Mouse (Mus musculus): ENCODE results near the gene Hnrnph2. TPM values are rescaled to one million over a fixed set of nuclear protein-coding genes. Genes with fewer than 3 reads are reported as not detected.

Gene Hnrnph2
- total RNA-seq, 2 experiments from 2014 or later = 149 to 161 TPM

- DNase-seq (ENCODE audit: extremely low spot score in 1 of 2, low spot score in 2 of 2) = no peak
- no peak overlapping the region for H3K4me3 ChIP-seq
- H3K27ac ChIP-seq = no peak overlapping the region
- peak; percentile 21 for TF ChIP-seq CTCF (IDR thresholded peaks at IDR 0.05)
- intact Hi-C loops (cut with DNase I) = loop anchor here (5.0 kb wide), 1 partner anchor 193 kb away; the partner anchor contains the start of gene Armcx2
These were observed 13.3 kb downstream of the Hnrnph2 start for GRCm38 (mm10) chrX:134614306-134614705.

DNA sequence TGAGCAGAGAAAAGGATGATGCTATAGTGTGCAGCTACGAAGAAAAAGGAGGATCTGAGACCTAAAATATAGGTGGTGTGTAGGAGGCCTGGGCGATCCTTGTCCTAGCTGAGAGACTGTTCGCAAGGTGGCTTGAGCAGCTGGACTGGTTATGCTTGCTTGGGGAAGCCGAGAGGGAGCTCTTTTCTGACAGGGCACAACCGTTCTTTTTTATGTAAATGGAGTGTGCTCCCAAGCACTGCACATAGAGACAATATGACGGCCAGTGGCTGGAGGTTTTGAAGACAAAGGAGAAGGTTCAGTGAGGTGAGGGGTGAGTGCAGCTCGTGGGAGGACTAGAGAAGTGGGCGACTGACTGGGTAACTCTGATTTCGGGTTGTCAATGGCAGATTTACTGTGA is 18.7 kb downstream of the Hnrnph2 start:
- no peak for DNase-seq (ENCODE audit: extremely low spot score in 1 of 2, low spot score in 2 of 2)
- intact Hi-C loops (cut with DNase I) = no loop called here
- H3K27ac ChIP-seq = no peak overlapping the region
- no peak overlapping the region for H3K4me3 ChIP-seq
- no peak for TF ChIP-seq CTCF (IDR thresholded peaks at IDR 0.05)

GRCm38 (mm10) chrX:134620254-134620865 is 19.4 kb downstream of the Hnrnph2 start:
- H3K4me3 ChIP-seq = no peak overlapping the region
- DNase-seq (ENCODE audit: extremely low spot score in 1 of 2, low spot score in 2 of 2) = no peak
- intact Hi-C loops (cut with DNase I) = no loop called here
- TF ChIP-seq CTCF (IDR thresholded peaks at IDR 0.05) = no peak
- H3K27ac ChIP-seq = no peak overlapping the region

GRCm38 (mm10) chrX:134621685-134622084 is 20.7 kb downstream of the Hnrnph2 start:
- no peak overlapping the region for H3K4me3 ChIP-seq
- no peak for DNase-seq (ENCODE audit: extremely low spot score in 1 of 2, low spot score in 2 of 2)
- H3K27ac ChIP-seq = no peak overlapping the region
- TF ChIP-seq CTCF (IDR thresholded peaks at IDR 0.05) = no peak
- intact Hi-C loops (cut with DNase I) = no loop called here

DNA sequence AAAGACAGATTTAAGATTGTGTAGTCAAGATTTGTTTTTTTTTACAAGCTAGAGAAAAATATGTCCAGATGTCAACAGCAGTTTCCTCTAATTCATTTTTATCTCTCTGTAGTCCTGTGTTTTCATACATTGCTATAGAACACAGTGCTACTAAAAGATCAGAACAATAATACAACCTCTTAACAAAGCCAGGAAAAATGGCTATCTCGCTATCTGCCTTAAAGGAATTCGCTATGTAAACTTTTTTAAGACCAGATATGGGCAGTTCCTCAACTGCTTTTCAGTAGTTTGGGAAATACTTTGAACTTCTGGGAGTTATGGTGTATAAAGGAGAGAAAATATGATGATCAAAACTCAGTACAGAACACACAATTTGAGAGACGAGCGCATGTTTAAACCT is 22.4 kb downstream of the Hnrnph2 start:
- Histone ChIP-seq H3K4me3 (no peak overlapping the region), H3K27ac (no peak overlapping the region)
- no peak for TF ChIP-seq CTCF (IDR thresholded peaks at IDR 0.05)
- no peak for DNase-seq (ENCODE audit: extremely low spot score in 1 of 2, low spot score in 2 of 2)
- intact Hi-C loops (cut with DNase I) = no loop called here

DNA sequence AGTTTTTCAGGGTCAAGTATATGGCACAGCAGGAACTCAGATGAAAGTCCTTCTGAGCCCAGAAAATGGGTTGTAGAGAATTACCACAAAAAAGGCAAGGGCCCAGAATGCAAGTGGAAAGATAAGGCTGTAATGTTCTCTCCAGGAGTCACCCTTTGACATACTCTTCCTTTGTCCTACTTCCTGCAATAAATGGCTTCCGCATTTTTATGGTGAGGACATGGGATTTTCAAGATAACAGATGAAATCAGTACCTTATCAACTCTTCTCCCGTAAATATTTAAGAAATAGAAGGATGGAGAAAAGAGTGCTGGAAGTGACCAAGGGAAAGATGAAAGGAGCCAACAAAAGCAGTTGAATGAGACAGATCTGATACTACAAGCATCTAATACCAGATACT is 27.2 kb downstream of the Hnrnph2 start:
- intact Hi-C loops (cut with DNase I) = no loop called here

DNA sequence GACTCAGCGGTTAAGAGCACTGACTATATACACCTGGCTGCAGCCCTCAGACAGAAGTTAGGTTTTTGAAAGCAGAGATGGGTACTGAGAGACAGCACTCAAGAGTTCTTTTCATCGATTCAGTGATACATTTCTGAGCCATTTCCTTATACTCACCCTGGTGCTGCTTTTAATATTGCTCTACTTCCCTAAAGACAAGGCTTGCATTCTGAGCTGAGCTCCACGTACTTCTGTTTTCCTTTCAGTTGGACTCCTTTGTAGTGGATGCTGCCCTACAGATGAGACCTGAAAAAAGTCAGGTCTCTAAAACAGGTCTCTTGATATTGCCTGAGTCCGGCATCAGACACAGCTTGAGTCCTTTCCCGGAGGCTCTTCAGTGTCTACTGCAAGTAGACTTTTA is 31.7 kb downstream of the Hnrnph2 start:
- DNase-seq (ENCODE audit: extremely low spot score in 1 of 2, low spot score in 2 of 2) = no peak
- no peak overlapping the region for H3K27ac ChIP-seq
- no peak for TF ChIP-seq CTCF (IDR thresholded peaks at IDR 0.05)
- no peak overlapping the region for H3K4me3 ChIP-seq
- intact Hi-C loops (cut with DNase I) = no loop called here

More for the DNA sequence above, 27.2 kb downstream of the Hnrnph2 start:
- DNase-seq (ENCODE audit: extremely low spot score in 1 of 2, low spot score in 2 of 2) = no peak
- TF ChIP-seq CTCF (IDR thresholded peaks at IDR 0.05) = no peak
- no peak overlapping the region for H3K27ac ChIP-seq
- H3K4me3 ChIP-seq = no peak overlapping the region

DNA sequence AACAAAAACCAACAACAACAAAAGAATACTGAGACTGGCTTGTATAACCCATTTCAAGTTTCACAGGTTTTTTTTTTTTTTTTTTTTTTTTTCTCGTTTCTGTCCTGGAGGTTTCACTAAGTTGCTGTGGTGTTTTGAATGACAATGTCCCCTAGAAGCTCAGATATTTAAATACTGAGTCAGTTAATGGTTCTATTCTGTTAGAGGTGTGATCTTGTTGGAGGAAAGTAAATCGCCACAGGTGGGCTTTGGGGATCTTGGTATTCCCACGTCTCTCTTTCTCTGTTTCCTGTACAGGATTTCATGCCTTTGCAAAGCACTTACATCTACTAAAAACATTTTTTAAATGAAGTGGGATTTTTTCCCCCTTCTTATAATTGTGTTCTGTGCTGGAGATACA is 34.1 kb downstream of the Hnrnph2 start:
- intact Hi-C loops (cut with DNase I) = no loop called here
- DNase-seq (ENCODE audit: extremely low spot score in 1 of 2, low spot score in 2 of 2) = no peak
- no peak for TF ChIP-seq CTCF (IDR thresholded peaks at IDR 0.05)
- Histone ChIP-seq H3K27ac (no peak overlapping the region), H3K4me3 (no peak overlapping the region)

GRCm38 (mm10) chrX:134635860-134636259 is 34.9 kb downstream of the Hnrnph2 start:
- intact Hi-C loops (cut with DNase I) = no loop called here
- H3K4me3 ChIP-seq = no peak overlapping the region
- TF ChIP-seq CTCF (IDR thresholded peaks at IDR 0.05) = no peak
- no peak for DNase-seq (ENCODE audit: extremely low spot score in 1 of 2, low spot score in 2 of 2)
- H3K27ac ChIP-seq = no peak overlapping the region

DNA sequence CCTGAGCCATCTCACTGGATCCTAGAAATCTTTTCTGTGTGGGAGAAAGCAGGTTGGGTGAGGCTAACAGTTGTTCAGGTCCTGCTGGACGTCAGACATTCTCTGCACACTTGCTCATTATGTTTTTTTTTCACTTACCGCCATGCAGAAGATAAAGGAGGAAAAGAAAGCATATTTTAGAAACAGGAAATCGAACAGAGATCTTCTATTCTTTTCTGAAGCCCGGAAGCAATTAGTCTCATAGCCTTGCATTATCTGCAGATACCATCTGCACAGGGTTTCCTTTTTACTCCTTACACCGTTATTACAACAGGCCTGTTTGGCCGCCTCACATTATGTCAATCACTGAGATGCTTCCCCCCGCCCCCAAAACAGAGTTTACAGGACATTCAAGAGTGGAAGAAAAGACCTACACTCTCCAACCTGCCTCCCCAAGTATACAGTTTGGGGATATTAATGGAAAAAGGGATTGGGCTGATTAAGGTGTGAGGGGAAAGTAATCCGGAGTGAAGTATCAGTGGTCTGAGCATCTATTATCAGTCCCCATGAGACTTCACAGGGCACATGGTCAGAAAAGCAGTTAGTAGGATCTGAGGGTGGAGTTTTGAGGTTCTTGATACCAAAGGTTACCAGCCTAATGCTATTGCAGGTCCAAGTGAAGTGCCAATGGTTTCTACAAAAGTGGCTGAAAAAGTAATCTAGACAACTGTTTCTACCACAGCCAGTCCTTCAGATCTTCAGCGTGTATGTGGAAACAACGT is 40.2 kb downstream of the Hnrnph2 start:
- H3K4me3 ChIP-seq = no peak overlapping the region
- intact Hi-C loops (cut with DNase I) = no loop called here
- DNase-seq (ENCODE audit: extremely low spot score in 1 of 2, low spot score in 2 of 2) = no peak
- no peak for TF ChIP-seq CTCF (IDR thresholded peaks at IDR 0.05)
- no peak overlapping the region for H3K27ac ChIP-seq

DNA sequence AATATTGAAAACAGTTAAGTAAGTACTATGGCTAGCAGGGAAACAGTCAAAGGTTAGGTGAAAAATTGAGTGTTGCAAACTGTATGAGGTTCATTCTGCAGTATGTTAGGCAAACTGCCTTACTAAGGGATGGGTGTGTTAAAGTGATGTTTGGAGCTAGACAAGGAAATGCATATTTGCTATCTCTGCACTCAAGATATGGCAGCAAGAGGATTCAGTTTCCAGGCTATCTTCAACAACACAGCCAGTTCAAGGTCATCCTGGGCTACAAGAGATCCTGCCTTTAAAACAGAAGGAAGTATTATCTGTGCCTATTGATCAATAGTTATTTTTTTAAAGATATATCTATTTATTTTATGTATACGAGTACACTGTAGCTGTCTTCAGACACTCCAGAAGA is 45.4 kb downstream of the Hnrnph2 start:
- TF ChIP-seq CTCF (IDR thresholded peaks at IDR 0.05) = no peak
- intact Hi-C loops (cut with DNase I) = no loop called here
- Histone ChIP-seq H3K4me3 (no peak overlapping the region), H3K27ac (no peak overlapping the region)
- DNase-seq (ENCODE audit: extremely low spot score in 1 of 2, low spot score in 2 of 2) = no peak

GRCm38 (mm10) chrX:134647421-134647820 is 46.4 kb downstream of the Hnrnph2 start:
- no peak overlapping the region for H3K4me3 ChIP-seq
- no peak for DNase-seq (ENCODE audit: extremely low spot score in 1 of 2, low spot score in 2 of 2)
- H3K27ac ChIP-seq = no peak overlapping the region
- intact Hi-C loops (cut with DNase I) = no loop called here
- TF ChIP-seq CTCF (IDR thresholded peaks at IDR 0.05) = no peak
